Mouse (Mus musculus): ENCODE measurements around the gene Gm21783. TPM values are rescaled to one million over a fixed set of nuclear protein-coding genes. Genes with fewer than 3 reads are reported as not detected.
"Not testable (repeated sequence)": the region's sequence is repeated elsewhere in the genome, so short reads cannot be mapped to it uniquely, and the experiment has no call there.

The Gm21783 gene
- not detected in 2 replicates for polyA plus RNA-seq (2011; ENCODE audit: insufficient read depth, insufficient read length, low replicate concordance, missing spikeins)

GRCm38 (mm10) chrY:44981163-44981562 is at the start of gene Gm21783:
Gene Gm21783, minus strand, starts transcription at chrY:44981263.
- WGBS: no CpG with 5 or more reads among the region's 1 CpGs
- H3K27ac ChIP-seq (ENCODE audit: control insufficient read depth, insufficient read depth, low read depth, low read length, poor library complexity); H3K4me3 ChIP-seq (replicated peaks; ENCODE audit: control insufficient read depth, low read depth, low read length); H3K4me1 ChIP-seq (ENCODE audit: control insufficient read depth, insufficient read depth, low read length): not testable (repeated sequence)

All from bone marrow, adult 2 months (tissue).